Mouse (Mus musculus): ENCODE results near the gene Dusp18. TPM values are rescaled to one million over a fixed set of nuclear protein-coding genes. Genes with fewer than 3 reads are reported as not detected.

Dusp18 gene
- polyA plus RNA-seq, 1 experiment: 9.9 TPM

- TF ChIP-seq USF1 (IDR thresholded peaks at IDR 0.05; ENCODE audit: low read depth) (no peak), CTCF (IDR thresholded peaks at IDR 0.05; ENCODE audit: control insufficient read depth, insufficient read depth, insufficient read length) (no peak), MAX (IDR thresholded peaks at IDR 0.05) (no peak)
- H3ac ChIP-seq (ENCODE audit: control insufficient read depth, insufficient read length, low read depth): peak overlapping the region; percentile 46
- peaks cover 28% of the 10 kb centered on the region for H3K79me3 ChIP-seq (ENCODE audit: low read depth)
- H3K79me2 ChIP-seq (ENCODE audit: control insufficient read depth, insufficient read depth): peaks cover 49% of the 10 kb centered on the region
- peaks cover 38% of the 10 kb centered on the region for H3K36me3 ChIP-seq (ENCODE audit: control insufficient read depth, insufficient read depth)
- H3K4me3 ChIP-seq (ENCODE audit: insufficient read depth, poor library complexity, severe bottlenecking): peak overlapping the region; percentile 62
- no peaks in the 10 kb centered on the region for H3K27me3 ChIP-seq (ENCODE audit: control insufficient read depth, insufficient read depth, insufficient read length)
Observed at GRCm38 (mm10) chr11:3895458-3895857, 418 bp downstream of the Dusp18 start.

- Histone ChIP-seq H3K27me3 (ENCODE audit: control insufficient read depth, insufficient read depth, insufficient read length) (no peaks in the 10 kb centered on the region), H3K4me3 (ENCODE audit: insufficient read depth, poor library complexity, severe bottlenecking) (no peak overlapping the region), H3K36me3 (ENCODE audit: control insufficient read depth, insufficient read depth) (peaks cover 41% of the 10 kb centered on the region), H3ac (ENCODE audit: control insufficient read depth, insufficient read length, low read depth) (no peak overlapping the region), H3K79me2 (ENCODE audit: control insufficient read depth, insufficient read depth) (peaks cover 54% of the 10 kb centered on the region), H3K79me3 (ENCODE audit: low read depth) (peaks cover 28% of the 10 kb centered on the region)
- TF ChIP-seq MYOD1 (IDR thresholded peaks at IDR 0.05; ENCODE audit: control insufficient read depth, insufficient read length, low read depth): no peak
Observed at GRCm38 (mm10) chr11:3895933-3896332, 893 bp downstream of the Dusp18 start.

GRCm38 (mm10) chr11:3900296-3900695 is 5.3 kb downstream of the Dusp18 start:
- no peak overlapping the region for H3ac ChIP-seq (ENCODE audit: control insufficient read depth, insufficient read length, low read depth)
- TF ChIP-seq USF1 (IDR thresholded peaks at IDR 0.05; ENCODE audit: low read depth): no peak
- TF ChIP-seq CEBPB (IDR thresholded peaks at IDR 0.05; ENCODE audit: low read depth): no peak
- no peak for TF ChIP-seq CTCF (IDR thresholded peaks at IDR 0.05; ENCODE audit: control insufficient read depth, insufficient read depth, insufficient read length)
- no peak for TF ChIP-seq MAX (IDR thresholded peaks at IDR 0.05)
- no peak for TF ChIP-seq MYOG (IDR thresholded peaks at IDR 0.05; ENCODE audit: control insufficient read depth, extremely low read depth, insufficient read length)
- no peak for TF ChIP-seq FOSL1 (IDR thresholded peaks at IDR 0.05; ENCODE audit: insufficient read depth, low read length, poor library complexity, severe bottlenecking)
- no peak for TF ChIP-seq MYOD1 (IDR thresholded peaks at IDR 0.05; ENCODE audit: control insufficient read depth, insufficient read length, low read depth)
- H3K4me3 ChIP-seq (ENCODE audit: insufficient read depth, poor library complexity, severe bottlenecking): no peak overlapping the region
- no peaks in the 10 kb centered on the region for H3K27me3 ChIP-seq (ENCODE audit: control insufficient read depth, insufficient read depth, insufficient read length)
- H3K79me2 ChIP-seq (ENCODE audit: control insufficient read depth, insufficient read depth): peaks cover 91% of the 10 kb centered on the region
- peaks cover 70% of the 10 kb centered on the region for H3K36me3 ChIP-seq (ENCODE audit: control insufficient read depth, insufficient read depth)
- H3K79me3 ChIP-seq (ENCODE audit: low read depth): peaks cover 39% of the 10 kb centered on the region

GRCm38 (mm10) chr11:3902516-3902915 is 7.5 kb downstream of the Dusp18 start:
- Histone ChIP-seq H3K4me3 (ENCODE audit: insufficient read depth, poor library complexity, severe bottlenecking) (no peak overlapping the region), H3ac (ENCODE audit: control insufficient read depth, insufficient read length, low read depth) (no peak overlapping the region), H3K27me3 (ENCODE audit: control insufficient read depth, insufficient read depth, insufficient read length) (no peaks in the 10 kb centered on the region), H3K36me3 (ENCODE audit: control insufficient read depth, insufficient read depth) (peaks cover 76% of the 10 kb centered on the region), H3K79me3 (ENCODE audit: low read depth) (peaks cover 41% of the 10 kb centered on the region), H3K79me2 (ENCODE audit: control insufficient read depth, insufficient read depth) (peaks cover 86% of the 10 kb centered on the region)
- no peak for TF ChIP-seq FOSL1 (IDR thresholded peaks at IDR 0.05; ENCODE audit: insufficient read depth, low read length, poor library complexity, severe bottlenecking)

GRCm38 (mm10) chr11:3903046-3903445 is 8.0 kb downstream of the Dusp18 start:
- TF ChIP-seq CEBPB (IDR thresholded peaks at IDR 0.05; ENCODE audit: low read depth) (no peak), USF1 (IDR thresholded peaks at IDR 0.05; ENCODE audit: low read depth) (no peak), MYOG (IDR thresholded peaks at IDR 0.05; ENCODE audit: control insufficient read depth, extremely low read depth, insufficient read length) (no peak), CTCF (IDR thresholded peaks at IDR 0.05; ENCODE audit: control insufficient read depth, insufficient read depth, insufficient read length) (no peak), FOSL1 (IDR thresholded peaks at IDR 0.05; ENCODE audit: insufficient read depth, low read length, poor library complexity, severe bottlenecking) (no peak), MYOD1 (IDR thresholded peaks at IDR 0.05; ENCODE audit: control insufficient read depth, insufficient read length, low read depth) (no peak), MAX (IDR thresholded peaks at IDR 0.05) (no peak)
- H3K79me3 ChIP-seq (ENCODE audit: low read depth): peaks cover 42% of the 10 kb centered on the region
- peaks cover 86% of the 10 kb centered on the region for H3K79me2 ChIP-seq (ENCODE audit: control insufficient read depth, insufficient read depth)
- peaks cover 76% of the 10 kb centered on the region for H3K36me3 ChIP-seq (ENCODE audit: control insufficient read depth, insufficient read depth)
- H3K27me3 ChIP-seq (ENCODE audit: control insufficient read depth, insufficient read depth, insufficient read length): no peaks in the 10 kb centered on the region
- H3ac ChIP-seq (ENCODE audit: control insufficient read depth, insufficient read length, low read depth): no peak overlapping the region
- H3K4me3 ChIP-seq (ENCODE audit: insufficient read depth, poor library complexity, severe bottlenecking): no peak overlapping the region

GRCm38 (mm10) chr11:3904673-3905072 is 9.6 kb downstream of the Dusp18 start:
- H3K36me3 ChIP-seq (ENCODE audit: control insufficient read depth, insufficient read depth): peaks cover 70% of the 10 kb centered on the region
- H3K79me2 ChIP-seq (ENCODE audit: control insufficient read depth, insufficient read depth): peaks cover 86% of the 10 kb centered on the region
- no peaks in the 10 kb centered on the region for H3K27me3 ChIP-seq (ENCODE audit: control insufficient read depth, insufficient read depth, insufficient read length)
- H3K79me3 ChIP-seq (ENCODE audit: low read depth): peaks cover 49% of the 10 kb centered on the region
- H3ac ChIP-seq (ENCODE audit: control insufficient read depth, insufficient read length, low read depth): no peak overlapping the region
- TF ChIP-seq MYOG (IDR thresholded peaks at IDR 0.05; ENCODE audit: control insufficient read depth, extremely low read depth, insufficient read length): no peak
- H3K4me3 ChIP-seq (ENCODE audit: insufficient read depth, poor library complexity, severe bottlenecking): no peak overlapping the region

- no peak overlapping the region for H3ac ChIP-seq (ENCODE audit: control insufficient read depth, insufficient read length, low read depth)
- no peaks in the 10 kb centered on the region for H3K27me3 ChIP-seq (ENCODE audit: control insufficient read depth, insufficient read depth, insufficient read length)
- H3K4me3 ChIP-seq (ENCODE audit: insufficient read depth, poor library complexity, severe bottlenecking): no peak overlapping the region
- TF ChIP-seq MYOG (IDR thresholded peaks at IDR 0.05; ENCODE audit: control insufficient read depth, extremely low read depth, insufficient read length): no peak
- TF ChIP-seq MAX (IDR thresholded peaks at IDR 0.05): peak; percentile 36
- TF ChIP-seq CEBPB (IDR thresholded peaks at IDR 0.05; ENCODE audit: low read depth): no peak
- TF ChIP-seq FOSL1 (IDR thresholded peaks at IDR 0.05; ENCODE audit: insufficient read depth, low read length, poor library complexity, severe bottlenecking): peak; percentile 34
- TF ChIP-seq CTCF (IDR thresholded peaks at IDR 0.05; ENCODE audit: control insufficient read depth, insufficient read depth, insufficient read length): no peak
- peak; percentile 38 for TF ChIP-seq MYOD1 (IDR thresholded peaks at IDR 0.05; ENCODE audit: control insufficient read depth, insufficient read length, low read depth)
- TF ChIP-seq USF1 (IDR thresholded peaks at IDR 0.05; ENCODE audit: low read depth): no peak
- peaks cover 57% of the 10 kb centered on the region for H3K79me3 ChIP-seq (ENCODE audit: low read depth)
- H3K79me2 ChIP-seq (ENCODE audit: control insufficient read depth, insufficient read depth): peaks cover 87% of the 10 kb centered on the region
- H3K36me3 ChIP-seq (ENCODE audit: control insufficient read depth, insufficient read depth): peaks cover 66% of the 10 kb centered on the region
Observed at GRCm38 (mm10) chr11:3905446-3905845, 10.4 kb downstream of the Dusp18 start.
